Mouse (Mus musculus): ENCODE measurements around the gene Pcolce2. TPM values are rescaled to one million over a fixed set of nuclear protein-coding genes. Genes with fewer than 3 reads are reported as not detected.

The Pcolce2 gene
- total RNA-seq, 4 experiments from 2014 or later, result 22.1 to 29.5 (median 26.8) TPM

GRCm38 (mm10) chr9:95654356-95654755 is 17.0 kb downstream of the Pcolce2 start:
- DNase-seq (ENCODE audit: low spot score), result no peak

DNA sequence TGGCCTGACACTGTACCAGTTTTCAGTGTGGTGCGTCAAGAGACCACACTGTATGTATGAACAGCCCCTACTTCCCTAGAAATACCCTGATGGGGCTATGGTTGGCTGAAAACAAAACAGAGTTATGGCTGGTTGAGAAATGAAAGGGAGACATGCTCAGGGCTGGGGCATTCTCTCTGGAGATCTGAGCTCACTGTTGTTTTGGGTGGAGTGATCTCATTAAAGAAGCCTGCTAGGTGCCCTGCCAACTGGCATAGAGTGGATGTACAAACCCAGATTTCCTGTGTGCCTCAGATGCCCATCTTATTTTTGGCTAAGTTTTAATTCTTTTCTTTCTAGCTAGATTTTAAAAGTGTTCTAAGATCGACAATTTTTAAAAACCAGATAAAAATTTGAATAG is 20.5 kb downstream of the Pcolce2 start:
- peak; percentile 57 for DNase-seq (ENCODE audit: low spot score)

DNA sequence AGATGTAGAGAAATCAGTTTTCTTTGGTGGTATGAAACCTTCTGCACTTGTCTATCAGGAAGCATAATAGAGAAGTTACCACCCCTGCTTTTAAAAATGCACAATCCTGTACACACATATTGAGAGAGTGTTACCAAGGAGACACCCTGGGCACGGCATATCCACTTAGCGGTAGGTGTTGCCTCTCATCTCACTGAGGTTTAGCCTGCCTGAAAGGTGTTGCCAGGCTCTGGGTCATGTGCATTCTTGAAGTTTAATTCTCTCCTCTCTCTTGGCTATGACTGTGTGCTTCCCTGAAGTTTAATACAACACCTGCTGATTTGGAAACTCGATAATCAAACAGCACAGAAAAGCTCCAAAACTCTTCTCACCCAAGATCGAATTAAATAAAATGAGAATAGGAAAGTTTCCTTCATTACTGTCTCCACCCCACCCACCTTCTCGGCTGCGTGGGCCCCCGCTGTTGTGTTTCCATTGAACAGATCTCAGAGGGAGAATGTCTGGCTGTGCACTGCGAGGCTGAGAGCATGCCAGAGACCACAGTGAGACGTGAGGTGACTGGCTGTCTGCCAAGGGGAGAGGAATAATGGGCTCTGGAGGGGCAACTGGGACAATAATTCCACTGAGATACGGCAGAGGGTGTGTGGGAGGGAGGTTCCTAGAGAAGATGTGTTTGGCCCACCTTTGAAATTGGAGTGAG is 27.0 kb downstream of the Pcolce2 start:
- no peak for DNase-seq (ENCODE audit: low spot score)

- peak; percentile 55 for DNase-seq (ENCODE audit: low spot score)
These were observed 28.4 kb downstream of the Pcolce2 start for GRCm38 (mm10) chr9:95665835-95666234.

GRCm38 (mm10) chr9:95667836-95668235 is 30.4 kb downstream of the Pcolce2 start:
- peak; percentile 85 for DNase-seq (ENCODE audit: low spot score)

DNA sequence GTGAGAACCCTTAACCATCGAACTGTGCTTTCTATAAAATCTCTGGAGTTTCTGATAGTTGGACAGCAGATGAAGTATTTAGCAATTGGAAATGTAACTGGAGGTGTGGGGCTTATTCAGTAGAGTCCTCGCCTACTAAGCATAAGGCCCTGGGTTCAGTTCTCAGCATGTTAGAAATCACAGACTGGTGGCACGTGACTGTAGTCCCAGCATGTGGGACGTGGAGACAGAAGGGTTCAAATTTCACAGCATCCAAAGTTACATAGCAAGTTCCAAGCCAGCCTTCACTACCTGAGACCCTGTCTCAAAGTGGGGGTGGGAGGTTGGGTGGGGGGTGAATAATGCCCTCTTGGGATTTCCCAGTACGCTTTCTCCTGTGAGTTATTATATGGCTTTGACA is 30.9 kb downstream of the Pcolce2 start:
- no peak for DNase-seq (ENCODE audit: low spot score)

DNA sequence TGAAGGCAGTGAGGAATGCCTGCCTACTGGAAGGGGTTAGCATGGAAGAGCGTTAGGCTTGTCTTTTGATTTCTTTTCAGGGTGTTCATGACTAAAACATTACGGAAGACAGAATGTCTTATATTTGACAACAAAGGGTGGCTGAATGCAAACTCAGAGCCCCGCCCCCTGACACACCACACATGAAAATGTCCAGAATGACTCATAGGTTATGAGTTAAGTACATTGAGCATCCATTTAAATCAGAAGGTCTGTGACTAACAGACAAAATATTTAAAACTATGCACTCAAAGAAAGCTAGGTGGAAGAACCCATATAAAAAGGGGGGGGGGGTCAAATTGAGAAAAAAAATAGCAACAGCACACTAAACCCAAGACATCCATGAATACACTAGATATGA is 34.9 kb downstream of the Pcolce2 start:
- no peak for DNase-seq (ENCODE audit: low spot score)

- no peak for DNase-seq (ENCODE audit: low spot score)
These were observed 35.4 kb downstream of the Pcolce2 start for GRCm38 (mm10) chr9:95672760-95673159.

GRCm38 (mm10) chr9:95675064-95675699 is 37.8 kb downstream of the Pcolce2 start:
- peak; percentile 85 for DNase-seq (ENCODE audit: low spot score)

- DNase-seq (ENCODE audit: low spot score), result no peak
These were observed 38.6 kb downstream of the Pcolce2 start for GRCm38 (mm10) chr9:95676021-95676420.

- no peak for DNase-seq (ENCODE audit: low spot score)
These were observed 42.6 kb downstream of the Pcolce2 start for GRCm38 (mm10) chr9:95679966-95680365.

- DNase-seq (ENCODE audit: low spot score), result no peak
These were observed 43.3 kb downstream of the Pcolce2 start for GRCm38 (mm10) chr9:95680691-95681090.

GRCm38 (mm10) chr9:95685660-95686440 is 48.4 kb downstream of the Pcolce2 start:
- no peak for DNase-seq (ENCODE audit: low spot score)

DNA sequence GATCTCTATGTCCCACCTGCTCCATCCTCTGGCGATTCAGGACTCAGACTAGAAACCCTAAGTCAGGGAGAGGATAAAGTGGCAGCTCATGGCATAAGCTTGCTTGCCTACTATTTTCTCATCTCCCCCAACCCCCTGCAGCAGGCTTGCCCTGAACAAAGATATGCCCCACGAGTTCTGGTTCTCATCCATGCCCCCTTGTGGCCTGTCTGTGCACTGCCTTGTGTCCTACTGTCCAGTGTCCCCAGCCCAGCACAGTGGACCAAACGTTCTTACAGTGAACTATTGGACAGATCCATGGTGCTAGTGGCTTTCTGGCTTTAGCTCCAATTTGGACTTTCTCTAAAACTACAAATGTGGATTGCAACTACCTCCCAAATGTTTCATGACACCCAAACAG is 50.7 kb downstream of the Pcolce2 start:
- peak; percentile 32 for DNase-seq (ENCODE audit: low spot score)

DNA sequence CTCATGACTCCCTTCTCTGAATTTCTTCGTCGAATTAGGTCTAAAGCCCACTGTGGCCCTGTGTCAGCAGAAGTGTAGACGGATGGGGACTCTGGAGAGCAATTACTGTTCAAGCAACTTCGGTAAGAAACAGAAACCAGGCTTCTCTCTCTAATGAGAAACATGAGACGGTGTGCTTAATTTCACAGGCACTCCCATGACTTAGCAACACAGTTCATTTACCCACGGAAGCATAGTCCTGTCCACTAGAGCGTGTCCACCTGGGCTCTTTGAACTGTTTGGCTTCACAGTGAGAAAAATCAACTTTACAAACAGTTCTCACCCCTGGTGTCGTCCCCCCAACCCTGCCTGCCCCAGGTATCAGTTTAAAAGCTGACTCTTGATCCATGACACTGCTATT is 55.4 kb downstream of the Pcolce2 start:
- DNase-seq (ENCODE audit: low spot score), result no peak

- no peak for DNase-seq (ENCODE audit: low spot score)
These were observed 56.2 kb downstream of the Pcolce2 start for GRCm38 (mm10) chr9:95693528-95694100.

DNA sequence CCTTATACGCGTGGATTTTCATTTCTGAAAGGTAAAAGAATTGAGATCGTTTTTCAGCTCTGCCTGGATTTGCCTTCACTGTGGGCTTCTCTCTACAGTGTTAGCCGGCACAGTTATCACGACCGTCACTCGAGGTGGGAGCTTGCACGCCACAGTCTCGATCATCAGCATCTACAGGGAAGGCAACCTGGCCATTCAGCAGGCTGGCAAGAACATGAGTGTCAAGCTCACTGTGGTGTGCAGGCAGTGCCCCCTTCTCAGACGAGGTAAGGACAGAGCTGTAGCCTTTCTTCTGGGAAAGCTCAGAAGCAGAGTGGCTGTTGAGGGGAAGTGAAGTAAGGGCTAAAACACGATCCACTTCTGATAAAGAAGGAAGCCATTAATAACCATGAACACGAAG is 57.1 kb downstream of the Pcolce2 start:
- DNase-seq (ENCODE audit: low spot score), result no peak

- no peak for DNase-seq (ENCODE audit: low spot score)
These were observed 57.6 kb downstream of the Pcolce2 start for GRCm38 (mm10) chr9:95695023-95695422.

GRCm38 (mm10) chr9:95696581-95696980 is 59.2 kb downstream of the Pcolce2 start:
- DNase-seq (ENCODE audit: low spot score), result no peak

DNA sequence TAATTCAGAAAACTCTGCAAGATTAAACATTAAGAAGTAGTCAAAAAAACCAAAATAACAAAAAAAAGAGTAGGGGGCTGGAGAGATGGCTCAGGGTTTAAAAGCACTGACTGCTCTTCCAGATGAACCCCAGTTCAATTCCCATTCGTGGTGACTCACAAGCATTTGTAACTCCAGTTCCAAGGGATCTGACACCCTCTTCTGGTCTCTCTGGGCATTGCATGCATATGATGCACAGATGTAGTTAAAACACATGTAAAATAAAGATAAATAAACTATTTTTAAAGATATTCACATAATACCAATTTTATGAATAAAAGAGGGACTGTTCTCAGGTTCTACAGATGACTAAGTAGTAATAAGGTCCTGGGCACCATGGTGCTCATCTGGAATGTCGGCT is 60.4 kb downstream of the Pcolce2 start:
- peak; percentile 19 for DNase-seq (ENCODE audit: low spot score)

GRCm38 (mm10) chr9:95699273-95699672 is 61.9 kb downstream of the Pcolce2 start:
- DNase-seq (ENCODE audit: low spot score), result no peak

GRCm38 (mm10) chr9:95704078-95704477 is 66.7 kb downstream of the Pcolce2 start:
- DNase-seq (ENCODE audit: low spot score), result no peak

Data from heart, adult 8-10 months (tissue).